Mouse (Mus musculus) hindbrain, embryonic 16.5 days (tissue): ENCODE measurements at regions not wholly inside any gene's neighbourhood (a gene's known extent, or its start where the extent isn't known, plus 50 kb on each side); places are given as distances from the start of the nearest gene placed in this dataset.

Experiments used
- ATAC-seq: fragments of 200-750 bp; cut with Nextera tagmentation; 2 replicates; pipeline ENCODE4 v1.8.0; 2017; ENCODE audit warnings: moderate TSS enrichment, moderate library complexity
- H3K27ac ChIP-seq: fragments of 300-500 bp; sonication (generic); 2 replicates; pipeline ENCODE4 v1.5.1; 2014; ENCODE audit warnings: low read depth, mild to moderate bottlenecking, control low read depth, low read length, moderate library complexity
- H3K27me3 ChIP-seq: fragments of 300-500 bp; sonication (generic); replicated peaks from 2 replicates; pipeline ENCODE4 v1.6.1; 2014; ENCODE audit warnings: low read length; ENCODE audit not compliant: control insufficient read depth, insufficient read depth
- H3K36me3 ChIP-seq: fragments of 300-500 bp; sonication (generic); 2 replicates; pipeline ENCODE4 v1.6.1; 2014; ENCODE audit warnings: mild to moderate bottlenecking, low read length, moderate library complexity, mixed read lengths; ENCODE audit not compliant: control insufficient read depth, insufficient read depth
- H3K4me1 ChIP-seq: fragments of 300-500 bp; sonication (generic); 2 replicates; pipeline ENCODE4 v1.6.1; 2014; ENCODE audit warnings: low read depth, low read length; ENCODE audit not compliant: control insufficient read depth, insufficient read depth
- H3K4me2 ChIP-seq: fragments of 300-500 bp; sonication (generic); 2 replicates; pipeline ENCODE4 v1.6.1; 2014; ENCODE audit warnings: mild to moderate bottlenecking, low read length, control low read depth, moderate library complexity
- H3K4me3 ChIP-seq: fragments of 300-500 bp; sonication (generic); 2 replicates; pipeline ENCODE4 v1.5.1; 2014; ENCODE audit warnings: mild to moderate bottlenecking, low read length, control low read depth, moderate library complexity
- H3K9ac ChIP-seq: fragments of 300-500 bp; sonication (generic); 2 replicates; pipeline ENCODE4 v1.6.1; 2014; ENCODE audit warnings: low read depth, mild to moderate bottlenecking, control low read depth, low read length, moderate library complexity
- H3K9me3 ChIP-seq: fragments of 300-500 bp; sonication (generic); 2 replicates; pipeline ENCODE4 v1.6.1; 2014; ENCODE audit warnings: mild to moderate bottlenecking, low read length, moderate library complexity; ENCODE audit not compliant: control insufficient read depth
- WGBS: fragments of 180-500 bp; shearing (Covaris S2); extraction: QIAGEN DNeasy Blood & Tissue Kit; methylation state at CpG from one replicate; pipeline ENCODE4 v1.1.7; 2014; 5-methylcytosine and 5-hydroxymethylcytosine counted together

DNA sequence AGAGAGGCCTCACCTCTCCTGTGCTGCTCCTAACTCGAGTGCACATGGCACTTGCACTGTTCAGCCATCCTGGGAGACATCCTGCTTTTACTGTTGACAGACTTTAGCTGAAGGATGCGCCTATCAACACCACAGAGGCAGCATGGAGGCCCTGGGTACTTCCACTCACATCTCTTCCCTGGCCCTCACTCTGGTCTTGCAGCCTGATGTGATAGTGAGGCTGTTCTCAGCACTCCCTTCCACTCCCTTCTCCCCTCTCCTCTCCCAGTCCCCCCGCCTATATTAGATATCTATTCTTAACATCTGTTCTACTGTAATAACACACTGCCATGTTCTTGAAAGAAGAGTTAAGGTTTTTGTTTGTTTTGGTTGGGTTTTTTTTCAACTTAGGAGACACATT lies 50.2 kb upstream of the Bod1 start:
- Histone ChIP-seq H3K4me1 (no peaks in the 10 kb centered on the region), H3K36me3 (no peaks in the 10 kb centered on the region), H3K4me3 (no peak overlapping the region), H3K27me3 (no peaks in the 10 kb centered on the region), H3K9me3 (no peaks in the 10 kb centered on the region), H3K9ac (no peak overlapping the region), H3K27ac (no peak overlapping the region), H3K4me2 (no peak overlapping the region)
- ATAC-seq = no peak
- WGBS = 84% methylated on average over 3 of the region's 3 CpGs

DNA sequence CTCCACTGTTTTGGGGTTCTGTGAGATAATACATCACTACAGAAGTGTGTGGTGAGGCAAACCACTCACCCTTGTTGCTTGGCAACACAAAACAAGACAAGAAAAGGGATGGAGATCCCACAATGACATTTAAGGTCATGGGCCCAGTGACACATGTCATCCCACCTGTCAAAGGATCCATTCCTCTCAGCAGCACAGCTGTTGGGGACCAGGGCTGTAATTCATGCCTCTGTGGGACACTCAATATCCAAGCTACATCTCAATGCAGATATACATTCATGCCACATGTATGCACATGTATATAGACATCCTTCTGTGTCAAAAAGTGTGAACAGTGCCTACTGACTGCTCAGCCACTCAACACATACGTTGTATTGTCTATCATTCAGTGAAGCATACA lies 52.8 kb upstream of the Bod1 start:
- H3K4me2 ChIP-seq = no peak overlapping the region
- ATAC-seq = no peak
- 75% methylated on average over 1 of the region's 1 CpGs for WGBS
- H3K36me3 ChIP-seq = no peaks in the 10 kb centered on the region
- no peak overlapping the region for H3K4me3 ChIP-seq
- H3K27ac ChIP-seq = no peak overlapping the region
- no peaks in the 10 kb centered on the region for H3K27me3 ChIP-seq
- no peaks in the 10 kb centered on the region for H3K9me3 ChIP-seq
- H3K9ac ChIP-seq = no peak overlapping the region
- no peaks in the 10 kb centered on the region for H3K4me1 ChIP-seq

DNA sequence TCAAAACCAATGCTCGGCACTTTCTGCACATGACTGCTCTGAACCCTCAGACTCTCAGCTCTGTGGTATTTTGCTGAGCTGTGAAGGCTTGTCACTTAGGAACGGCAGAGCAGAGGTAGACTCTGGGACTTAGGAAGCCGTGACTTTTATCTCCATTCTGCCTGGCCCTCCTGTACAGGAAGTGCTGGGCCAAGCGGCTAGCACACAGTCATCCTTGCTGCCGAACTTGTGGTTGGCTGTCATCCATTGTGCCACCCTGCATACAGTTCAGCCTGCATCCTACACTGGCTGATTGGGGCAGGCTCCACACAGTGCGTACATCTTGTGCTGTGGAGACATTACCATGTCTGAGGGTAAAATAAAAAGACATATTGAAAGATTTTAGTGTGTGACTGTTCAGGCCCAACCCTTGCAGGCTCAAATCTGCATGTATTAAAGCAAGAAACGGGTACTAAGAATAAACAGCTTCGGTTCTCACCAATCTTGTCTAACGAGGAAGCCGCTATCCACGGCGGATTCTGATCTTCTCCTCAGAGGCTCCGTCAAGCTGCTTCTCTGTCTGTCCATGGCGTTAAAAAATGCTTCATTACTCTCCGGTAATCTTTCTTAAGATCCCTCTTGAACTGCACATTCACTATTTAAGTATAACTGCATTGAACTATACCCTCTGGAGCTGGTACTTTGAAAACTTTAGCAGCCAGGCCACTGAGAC lies 54.4 kb upstream of the Bod1 start:
- H3K36me3 ChIP-seq = no peaks in the 10 kb centered on the region
- H3K9ac ChIP-seq = no peak overlapping the region
- no peaks in the 10 kb centered on the region; the same call in 1 of the 2 replicates for H3K4me1 ChIP-seq
- no peak overlapping the region for H3K27ac ChIP-seq
- no peaks in the 10 kb centered on the region for H3K27me3 ChIP-seq
- H3K9me3 ChIP-seq = no peaks in the 10 kb centered on the region
- no peak overlapping the region for H3K4me2 ChIP-seq
- peak; percentile 48; the same call in 1 of the 2 replicates for ATAC-seq
- 74% methylated on average over 15 of the region's 15 CpGs for WGBS
- H3K4me3 ChIP-seq = no peak overlapping the region

DNA sequence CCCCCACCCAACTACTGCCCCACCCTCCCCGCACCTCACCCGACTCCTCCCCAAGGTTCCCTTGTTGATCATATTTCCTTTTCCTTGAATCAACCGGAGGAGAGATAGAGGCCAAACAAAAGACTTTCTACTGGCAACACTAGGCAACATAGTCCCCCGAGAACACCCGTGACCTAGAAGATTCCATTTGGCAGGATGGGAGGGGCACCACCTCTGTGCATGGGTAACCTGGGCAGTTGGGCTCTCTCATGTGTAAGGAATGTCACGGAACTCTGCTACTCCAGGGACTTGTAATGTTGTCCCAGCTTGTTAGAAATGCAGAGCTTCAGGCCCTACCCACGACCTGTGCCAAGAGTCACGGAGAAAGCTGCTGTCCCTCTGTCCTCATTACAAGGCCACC lies 55.6 kb upstream of the Bod1 start:
- 85% methylated on average over 8 of the region's 8 CpGs for WGBS
- Histone ChIP-seq H3K27me3 (no peaks in the 10 kb centered on the region), H3K4me2 (no peak overlapping the region), H3K4me1 (no peaks in the 10 kb centered on the region; the same call in 1 of the 2 replicates), H3K4me3 (no peak overlapping the region), H3K27ac (no peak overlapping the region), H3K36me3 (no peaks in the 10 kb centered on the region), H3K9ac (no peak overlapping the region), H3K9me3 (no peaks in the 10 kb centered on the region)
- ATAC-seq = no peak

DNA sequence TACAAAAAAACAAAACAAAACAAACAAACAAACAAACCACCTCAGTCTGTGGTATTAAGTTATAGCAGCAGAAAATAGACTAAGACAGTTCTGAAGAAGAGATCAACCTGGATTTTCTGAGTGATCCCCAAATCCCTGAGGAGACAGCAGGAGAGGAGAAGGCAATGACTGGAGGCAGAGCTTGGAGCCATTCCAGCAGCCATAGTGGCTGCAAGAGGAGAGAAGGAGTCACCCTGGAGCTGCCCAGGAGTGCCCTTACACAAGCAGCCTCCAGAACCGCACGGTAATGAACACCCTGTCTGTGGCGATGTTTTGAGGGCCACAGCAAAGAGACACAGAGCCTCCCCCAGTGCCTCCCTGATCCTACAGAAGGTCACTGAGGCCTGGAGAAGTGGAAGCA lies 58.0 kb upstream of the Bod1 start:
- H3K36me3 ChIP-seq = no peaks in the 10 kb centered on the region
- no peak overlapping the region for H3K27ac ChIP-seq
- ATAC-seq = no peak
- H3K4me2 ChIP-seq = no peak overlapping the region
- H3K4me1 ChIP-seq = peaks cover 9% of the 10 kb centered on the region
- no peaks in the 10 kb centered on the region for H3K27me3 ChIP-seq
- WGBS = 75% methylated on average over 3 of the region's 3 CpGs
- no peak overlapping the region for H3K9ac ChIP-seq
- no peak overlapping the region for H3K4me3 ChIP-seq
- H3K9me3 ChIP-seq = no peaks in the 10 kb centered on the region

DNA sequence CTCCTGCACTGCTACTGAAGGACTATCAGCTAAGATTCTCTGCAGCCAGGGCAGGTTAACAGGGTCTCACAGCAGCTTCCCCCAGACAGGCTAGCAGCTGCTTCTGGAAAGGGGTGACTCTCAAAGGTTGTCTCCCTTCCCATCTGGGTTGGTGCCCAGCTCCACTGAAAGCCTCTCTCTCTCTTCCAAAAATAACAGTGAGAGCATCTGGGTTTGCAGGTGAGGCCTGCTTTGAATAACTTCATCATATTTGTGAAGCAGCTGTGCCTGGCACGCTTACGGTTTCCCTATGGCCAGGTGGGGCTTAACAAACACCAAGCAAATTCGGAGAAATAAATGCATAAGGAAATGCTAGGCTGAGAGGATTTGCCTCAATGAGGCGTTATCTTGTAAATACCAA lies 58.5 kb upstream of the Bod1 start:
- H3K4me3 ChIP-seq = no peak overlapping the region
- no peaks in the 10 kb centered on the region for H3K27me3 ChIP-seq
- no peaks in the 10 kb centered on the region for H3K9me3 ChIP-seq
- H3K4me1 ChIP-seq = peaks cover 9% of the 10 kb centered on the region
- ATAC-seq = no peak
- no peak overlapping the region for H3K9ac ChIP-seq
- 63% methylated on average over 4 of the region's 4 CpGs for WGBS
- no peak overlapping the region for H3K4me2 ChIP-seq
- H3K36me3 ChIP-seq = no peaks in the 10 kb centered on the region
- no peak overlapping the region for H3K27ac ChIP-seq

DNA sequence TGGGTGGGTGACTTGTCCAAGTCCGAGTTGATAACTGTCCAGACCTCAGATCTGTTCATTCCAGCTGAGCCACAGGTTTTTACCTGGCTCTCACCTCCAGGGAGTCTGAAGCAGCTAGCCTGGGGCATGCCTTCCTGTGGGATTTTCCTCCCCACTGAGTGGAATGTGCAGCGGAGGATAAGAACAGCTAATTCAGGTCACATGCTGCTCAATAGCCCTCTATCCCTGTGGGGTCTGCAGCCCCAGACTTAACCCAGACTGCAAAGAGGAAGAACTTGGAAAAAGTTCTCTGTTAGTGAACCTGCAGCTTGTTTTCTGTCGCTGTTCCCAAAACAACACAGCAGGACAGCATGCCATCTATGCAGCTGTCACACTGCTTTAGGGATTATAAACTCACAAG lies 59.0 kb upstream of the Bod1 start:
- Histone ChIP-seq H3K4me2 (no peak overlapping the region), H3K27me3 (no peaks in the 10 kb centered on the region), H3K9me3 (no peaks in the 10 kb centered on the region), H3K4me1 (peaks cover 9% of the 10 kb centered on the region), H3K9ac (no peak overlapping the region), H3K36me3 (no peaks in the 10 kb centered on the region), H3K27ac (no peak overlapping the region; the same call in 1 of the 2 replicates), H3K4me3 (no peak overlapping the region)
- 36% methylated on average over 3 of the region's 3 CpGs for WGBS
- ATAC-seq = no peak

DNA sequence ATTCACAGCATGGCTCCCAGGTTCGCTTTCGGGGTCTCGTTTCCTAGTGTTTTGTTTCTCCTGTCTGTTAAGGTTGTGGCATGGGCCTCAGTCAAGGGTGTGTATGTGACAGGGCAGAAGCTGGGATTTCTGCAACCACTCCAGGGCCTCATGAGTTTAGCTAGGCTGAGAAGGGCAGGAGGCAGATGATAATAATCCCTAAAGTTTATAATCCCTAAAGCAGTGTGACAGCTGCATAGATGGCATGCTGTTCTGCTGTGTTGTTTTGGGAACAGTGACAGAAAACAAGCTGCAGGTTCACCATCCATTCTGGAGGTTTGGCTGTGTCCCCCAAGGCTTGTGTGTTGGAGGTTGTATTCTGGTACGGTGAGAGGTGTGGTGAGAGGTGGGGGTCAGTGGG lies 59.8 kb upstream of the Bod1 start:
- whole genome bisulfite sequencing = 50% methylated on average over 4 of the region's 4 CpGs

DNA sequence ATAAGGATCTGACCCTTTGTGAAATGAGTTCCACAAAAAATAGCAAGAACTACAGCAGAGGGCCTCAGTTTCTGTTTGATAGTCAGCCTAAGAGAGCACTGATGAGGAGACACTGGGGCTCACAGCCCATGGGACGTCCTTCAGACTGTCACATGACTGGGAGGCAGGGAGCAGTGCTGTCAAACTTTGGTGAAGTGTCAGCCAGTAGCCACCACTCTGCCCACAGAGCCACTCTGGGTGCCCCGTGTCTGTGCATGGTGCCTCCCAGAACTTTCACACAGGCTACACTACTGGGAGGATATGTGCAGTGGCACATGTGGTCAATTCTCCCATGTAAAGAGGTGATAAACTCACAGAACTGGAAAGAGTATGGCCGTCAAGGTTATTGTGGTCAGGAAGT lies 60.7 kb upstream of the Bod1 start:
- Histone ChIP-seq H3K4me2 (no peak overlapping the region), H3K4me1 (peaks cover 9% of the 10 kb centered on the region), H3K4me3 (no peak overlapping the region), H3K27ac (no peak overlapping the region), H3K9ac (no peak overlapping the region), H3K27me3 (no peaks in the 10 kb centered on the region), H3K36me3 (no peaks in the 10 kb centered on the region), H3K9me3 (no peaks in the 10 kb centered on the region)
- WGBS = 63% methylated on average over 3 of the region's 3 CpGs
- ATAC-seq = no peak

More for the DNA sequence above, 59.8 kb upstream of the Bod1 start:
- Histone ChIP-seq H3K9me3 (no peaks in the 10 kb centered on the region), H3K27ac (no peak overlapping the region), H3K4me2 (no peak overlapping the region), H3K36me3 (no peaks in the 10 kb centered on the region), H3K27me3 (no peaks in the 10 kb centered on the region), H3K4me1 (peaks cover 9% of the 10 kb centered on the region), H3K9ac (no peak overlapping the region), H3K4me3 (no peak overlapping the region)
- no peak for ATAC-seq

DNA sequence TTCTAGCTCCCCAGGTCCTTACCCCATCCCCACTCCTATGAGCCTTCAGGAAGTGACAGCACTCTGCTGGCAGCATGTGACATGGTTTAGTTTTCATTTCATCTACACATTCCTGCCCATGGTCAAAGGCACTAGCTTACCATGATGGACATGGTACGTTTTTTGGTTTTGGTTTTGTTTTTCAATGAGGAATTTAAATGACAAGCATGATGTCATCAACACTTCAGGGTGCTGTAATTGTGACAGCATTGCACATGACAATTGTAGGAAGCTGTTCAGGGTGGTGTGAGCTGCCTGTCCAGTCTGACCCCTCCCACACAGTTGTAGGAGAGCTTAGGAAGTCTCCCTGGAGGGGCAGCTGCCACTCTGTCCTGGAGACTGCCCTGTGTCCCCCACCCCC lies 61.3 kb upstream of the Bod1 start:
- Histone ChIP-seq H3K27ac (no peak overlapping the region), H3K9me3 (no peaks in the 10 kb centered on the region), H3K4me2 (no peak overlapping the region), H3K36me3 (no peaks in the 10 kb centered on the region), H3K4me3 (no peak overlapping the region), H3K9ac (no peak overlapping the region), H3K27me3 (no peaks in the 10 kb centered on the region), H3K4me1 (peaks cover 9% of the 10 kb centered on the region)
- ATAC-seq = no peak
- 58% methylated on average over 1 of the region's 1 CpGs for WGBS
